Mouse (Mus musculus) limb, embryonic 10.5 days (tissue): ENCODE data around the gene Pfas. TPM values are rescaled to one million over a fixed set of nuclear protein-coding genes. Genes with fewer than 3 reads are reported as not detected.
"Not testable (repeated sequence)": the region's sequence is repeated elsewhere in the genome, so short reads cannot be mapped to it uniquely, and the experiment has no call there.

Experiments
- DNase-seq: peaks from one replicate; pipeline ENCODE4 v3.0.0-alpha.2; 2017; ENCODE audit warnings: low spot score
- H3K27ac ChIP-seq: fragments of 300-500 bp; sonication (generic); 2 replicates; pipeline ENCODE4 v1.5.1; 2016; ENCODE audit warnings: mild to moderate bottlenecking
- H3K27me3 ChIP-seq: fragments of 300-500 bp; sonication (generic); 2 replicates; pipeline ENCODE4 v1.6.1; 2016; ENCODE audit warnings: low read depth, mild to moderate bottlenecking; ENCODE audit not compliant: poor library complexity, severe bottlenecking
- H3K36me3 ChIP-seq: fragments of 300-500 bp; sonication (generic); 2 replicates; pipeline ENCODE4 v1.6.1; 2016; ENCODE audit warnings: mild to moderate bottlenecking, moderate library complexity
- H3K4me1 ChIP-seq: fragments of 300-500 bp; sonication (generic); 2 replicates; pipeline ENCODE4 v1.6.1; 2016
- H3K4me3 ChIP-seq: fragments of 300-500 bp; sonication (generic); 2 replicates; pipeline ENCODE4 v1.5.1; 2016; ENCODE audit warnings: mild to moderate bottlenecking, moderate library complexity
- H3K9me3 ChIP-seq: fragments of 300-500 bp; sonication (generic); replicated peaks from 2 replicates; pipeline ENCODE4 v1.6.1; 2016; ENCODE audit warnings: mild to moderate bottlenecking
- whole genome bisulfite sequencing: fragments of 180-500 bp; shearing (Covaris S2); methylation state at CpG from one replicate; pipeline ENCODE4 v1.1.7; 2016; 5-methylcytosine and 5-hydroxymethylcytosine counted together
- polyA plus RNA-seq: library from polyadenylated mRNA; unstranded; fragments of >200 nt; fragmentation: Nextera tagmentation; extraction: Ambion mirVana; gene quantifications from 2 replicates; pipeline ENCODE4 v1.2.1, GENCODE M21; 2016

Gene Pfas
- polyA plus RNA-seq, 1 experiment from 2014 or later = 66.5 TPM

DNA sequence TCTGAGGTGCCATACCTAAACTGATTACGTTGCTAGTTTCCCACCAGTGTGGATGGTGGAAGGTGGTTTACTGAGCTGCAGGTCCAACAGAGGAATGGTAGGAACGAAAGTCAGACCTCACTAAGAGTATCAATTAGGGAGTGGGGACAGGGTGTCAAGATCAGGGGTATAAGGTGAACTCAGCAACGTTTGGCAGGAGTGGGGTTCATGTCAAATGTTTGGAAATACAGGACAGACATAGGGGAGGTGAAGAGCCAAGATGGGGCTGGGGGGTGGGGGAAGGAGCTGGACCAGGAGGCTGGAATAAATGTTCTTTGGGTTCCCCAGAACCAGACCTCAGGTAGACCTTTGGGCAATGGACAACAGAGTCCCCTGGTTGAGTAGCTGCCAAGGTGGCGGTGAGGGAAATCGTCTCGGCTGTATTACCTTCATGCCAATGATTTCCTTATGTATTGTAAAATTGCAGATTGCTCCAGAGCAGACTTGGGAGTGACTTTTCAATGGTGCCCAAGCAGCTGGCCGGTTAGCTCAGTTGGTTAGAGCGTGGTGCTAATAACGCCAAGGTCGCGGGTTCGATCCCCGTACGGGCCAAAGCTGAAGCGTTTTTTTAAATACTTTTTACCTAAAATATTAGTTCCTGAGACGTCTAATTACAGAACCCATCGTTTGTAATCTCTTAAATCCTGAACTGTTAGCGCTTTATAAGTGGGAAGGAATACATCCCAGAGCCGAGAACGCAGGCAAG is 28.4 kb upstream of the Pfas start:
- peak overlapping the region; percentile 86 for H3K27ac ChIP-seq
- peaks cover 32% of the 10 kb centered on the region for H3K4me1 ChIP-seq
- peak; percentile 93 for DNase-seq
- no peaks in the 10 kb centered on the region for H3K27me3 ChIP-seq
- WGBS = 9% methylated on average over 20 of the region's 20 CpGs
- no peaks in the 10 kb centered on the region for H3K9me3 ChIP-seq
- peaks cover 48% of the 10 kb centered on the region for H3K36me3 ChIP-seq
- peak overlapping the region; percentile 65 for H3K4me3 ChIP-seq

DNA sequence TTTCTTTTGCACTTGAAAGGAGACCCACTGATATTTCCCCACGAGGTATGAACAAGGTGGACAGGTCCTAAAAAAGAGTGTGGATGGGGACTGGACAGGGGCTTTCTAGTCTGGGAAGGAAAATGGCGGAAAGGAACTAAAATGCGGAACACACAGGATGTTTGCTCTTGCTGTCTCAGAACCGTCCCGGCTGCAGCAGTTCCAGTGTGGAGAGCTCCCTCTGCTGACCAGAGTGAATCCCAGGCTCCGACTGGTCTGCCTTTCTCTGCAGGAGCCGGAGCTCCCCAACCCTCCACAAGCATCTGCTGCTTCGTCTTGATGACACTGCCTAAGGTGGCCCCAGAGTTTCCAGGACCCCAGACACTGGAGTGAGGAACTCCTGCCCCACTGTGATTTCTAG is 27.6 kb upstream of the Pfas start:
- Histone ChIP-seq H3K27me3 (no peaks in the 10 kb centered on the region), H3K4me3 (peak overlapping the region; percentile 65), H3K27ac (peak overlapping the region; percentile 75), H3K36me3 (peaks cover 56% of the 10 kb centered on the region), H3K4me1 (peaks cover 32% of the 10 kb centered on the region), H3K9me3 (no peaks in the 10 kb centered on the region)
- DNase-seq = peak; percentile 81
- WGBS = 11% methylated on average over 8 of the region's 8 CpGs

DNA sequence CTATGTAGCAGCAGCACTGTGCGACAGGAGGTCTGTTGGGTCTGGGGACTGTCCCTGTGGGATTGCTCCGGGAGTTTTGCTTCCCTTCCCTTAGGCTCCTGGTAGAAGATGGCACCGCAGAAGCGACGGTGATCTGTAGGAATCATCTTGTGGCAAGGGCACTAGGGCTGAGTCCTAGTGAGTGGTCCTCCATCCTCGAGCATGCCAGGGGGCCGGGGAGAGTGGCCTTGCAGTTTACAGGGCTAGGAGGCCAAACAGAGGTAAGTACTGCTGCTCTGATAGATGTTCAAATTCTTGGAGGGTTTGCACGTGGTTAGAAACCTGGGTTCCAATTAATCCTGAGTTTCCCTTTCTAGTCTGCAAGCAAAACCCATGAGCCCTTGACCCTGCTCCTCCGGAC is 27.2 kb upstream of the Pfas start:
- 85% methylated on average over 9 of the region's 9 CpGs for WGBS
- H3K4me3 ChIP-seq = peak overlapping the region; percentile 65
- no peak for DNase-seq
- no peaks in the 10 kb centered on the region for H3K9me3 ChIP-seq
- H3K27ac ChIP-seq = peak overlapping the region; percentile 75
- no peaks in the 10 kb centered on the region for H3K27me3 ChIP-seq
- H3K4me1 ChIP-seq = peaks cover 32% of the 10 kb centered on the region
- peaks cover 60% of the 10 kb centered on the region for H3K36me3 ChIP-seq

DNA sequence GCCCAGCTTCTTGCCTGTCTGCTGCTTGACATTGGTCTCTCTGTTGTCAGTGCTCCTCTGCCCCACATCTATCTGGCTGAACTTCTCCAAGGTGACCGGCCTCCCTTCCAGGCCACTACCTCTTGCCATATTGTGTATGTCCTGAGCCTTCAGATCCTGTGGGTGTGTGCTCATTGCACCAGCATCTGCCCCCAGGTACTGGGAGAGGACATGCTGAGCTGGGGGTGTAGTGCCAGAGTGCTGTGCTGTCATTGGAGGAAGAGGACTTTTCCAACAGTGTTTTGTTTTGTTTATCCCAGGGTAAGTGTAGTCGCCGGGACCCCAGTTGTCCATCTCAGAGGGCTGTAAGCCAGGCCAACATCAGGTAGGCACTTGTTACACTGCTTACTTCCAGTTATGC is 26.3 kb upstream of the Pfas start:
- WGBS = 91% methylated on average over 3 of the region's 3 CpGs

DNA sequence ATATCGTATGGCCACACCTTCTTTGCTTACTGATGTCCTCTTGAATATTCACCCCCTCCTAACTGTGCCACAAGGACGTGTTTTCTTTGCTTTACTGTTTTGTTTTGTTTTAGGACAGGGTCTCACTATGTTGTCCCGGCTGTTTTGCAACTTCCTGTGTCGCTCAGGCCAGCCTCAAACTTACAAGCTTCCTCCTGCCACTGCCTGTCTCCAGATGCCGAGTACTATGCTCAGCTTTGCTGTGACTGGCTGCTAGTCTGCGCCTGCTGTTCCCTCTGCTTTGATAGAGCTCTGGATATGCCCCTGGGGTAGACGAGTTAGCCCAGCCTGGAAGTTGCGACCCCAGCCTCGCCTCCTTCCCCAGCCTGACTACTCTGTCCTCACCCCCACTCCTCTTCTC is 25.3 kb upstream of the Pfas start:
- Histone ChIP-seq H3K36me3 (peaks cover 79% of the 10 kb centered on the region), H3K9me3 (no peaks in the 10 kb centered on the region), H3K27ac (no peak overlapping the region), H3K27me3 (no peaks in the 10 kb centered on the region), H3K4me3 (no peak overlapping the region), H3K4me1 (peaks cover 19% of the 10 kb centered on the region)
- DNase-seq = no peak
- WGBS = 86% methylated on average over 9 of the region's 9 CpGs

More for the DNA sequence above, 26.3 kb upstream of the Pfas start:
- Histone ChIP-seq H3K4me3 (no peak overlapping the region), H3K27ac (no peak overlapping the region), H3K4me1 (peaks cover 30% of the 10 kb centered on the region), H3K36me3 (peaks cover 69% of the 10 kb centered on the region), H3K9me3 (no peaks in the 10 kb centered on the region), H3K27me3 (no peaks in the 10 kb centered on the region)
- no peak for DNase-seq

DNA sequence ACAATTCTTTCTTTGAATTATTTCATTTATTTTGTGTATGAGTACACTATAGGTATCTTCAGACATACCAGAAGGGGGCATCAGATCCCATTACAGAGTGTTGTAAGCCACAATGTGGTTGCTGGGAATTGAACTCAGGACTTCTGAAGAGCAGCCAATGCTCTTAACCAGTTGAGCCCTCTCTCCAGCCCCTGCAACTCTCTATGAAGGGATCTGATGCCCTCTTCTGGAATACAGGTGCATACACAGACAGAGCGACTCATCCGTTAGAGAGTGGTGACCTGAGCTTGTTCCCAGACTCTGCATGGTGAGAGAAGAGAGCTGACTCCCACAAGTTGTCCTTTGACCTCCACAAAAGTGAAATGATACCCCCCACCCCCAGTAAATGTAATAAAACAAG is 20.5 kb upstream of the Pfas start:
- WGBS = 70% methylated on average over 2 of the region's 2 CpGs
- DNase-seq = no peak
- Histone ChIP-seq H3K4me1 (no peaks in the 10 kb centered on the region), H3K27me3 (no peaks in the 10 kb centered on the region), H3K4me3 (no peak overlapping the region), H3K36me3 (peaks cover 99% of the 10 kb centered on the region), H3K27ac (no peak overlapping the region), H3K9me3 (no peaks in the 10 kb centered on the region)

DNA sequence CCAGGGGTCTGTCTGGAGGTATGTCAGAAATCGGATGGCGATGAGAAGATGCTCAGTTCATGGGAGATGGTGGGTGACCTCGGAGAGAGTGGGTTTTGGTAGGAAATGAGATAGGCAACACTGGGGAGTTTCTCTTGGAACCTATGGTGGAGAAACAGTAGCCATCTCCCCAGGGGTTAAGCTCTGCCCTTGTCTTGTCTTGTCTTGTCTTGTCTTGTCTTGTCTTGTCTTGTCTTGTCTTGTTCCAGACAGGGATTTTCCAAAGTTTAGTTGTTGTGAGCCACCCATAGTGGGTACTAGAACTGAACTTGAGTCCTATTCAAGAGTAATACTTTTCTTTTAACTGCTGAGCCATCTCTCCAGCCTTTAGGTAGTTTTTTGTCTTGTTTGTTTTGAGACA is 18.3 kb upstream of the Pfas start:
- H3K9me3 ChIP-seq = no peaks in the 10 kb centered on the region
- no peaks in the 10 kb centered on the region for H3K27me3 ChIP-seq
- H3K4me1 ChIP-seq = no peaks in the 10 kb centered on the region
- no peak overlapping the region for H3K4me3 ChIP-seq
- WGBS = 91% methylated on average over 3 of the region's 3 CpGs
- peaks cover 100% of the 10 kb centered on the region for H3K36me3 ChIP-seq
- no peak for DNase-seq
- no peak overlapping the region for H3K27ac ChIP-seq

DNA sequence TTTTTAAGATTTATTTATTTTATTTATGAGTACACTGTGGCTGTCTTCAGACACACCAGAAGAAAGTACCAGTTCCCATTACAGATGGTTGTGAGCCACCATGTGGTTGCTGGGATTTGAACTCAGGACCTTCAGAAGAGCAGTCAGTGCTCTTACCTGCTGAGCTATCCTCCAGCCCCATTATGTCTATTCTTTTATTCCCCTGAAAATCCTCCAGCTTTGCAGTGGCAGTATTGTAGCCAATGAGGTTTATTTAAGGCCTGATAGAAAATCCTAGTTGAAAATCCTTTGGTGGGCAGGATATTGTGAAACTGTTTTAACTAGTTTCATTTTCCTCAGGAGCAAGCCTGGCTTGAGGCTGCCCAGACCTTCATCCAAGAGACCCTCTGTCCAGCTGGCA is 12.4 kb upstream of the Pfas start:
- peaks cover 64% of the 10 kb centered on the region for H3K36me3 ChIP-seq
- no peak overlapping the region for H3K27ac ChIP-seq

DNA sequence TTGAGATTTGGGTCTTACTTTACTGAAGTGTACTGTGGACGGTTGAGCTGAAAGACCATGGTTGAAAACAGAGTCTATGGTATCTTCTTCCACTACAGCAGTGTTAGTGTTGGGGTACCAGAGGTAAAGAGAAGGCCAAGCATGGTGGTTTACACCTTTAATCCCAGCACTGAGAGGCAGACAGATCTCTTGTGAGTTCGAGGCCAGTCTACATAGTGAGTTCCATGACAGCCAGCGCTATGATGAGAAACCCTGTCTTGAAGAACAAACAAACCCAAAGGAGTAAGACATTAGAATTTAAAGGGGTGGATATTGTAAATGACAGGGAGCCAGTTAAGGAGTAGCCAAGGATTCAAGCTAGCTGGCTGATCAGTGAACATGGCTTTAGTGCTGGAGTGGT is 8.5 kb upstream of the Pfas start:
- Histone ChIP-seq H3K9me3 (no peaks in the 10 kb centered on the region), H3K4me3 (peak overlapping the region; percentile 69), H3K27me3 (no peaks in the 10 kb centered on the region), H3K36me3 (peaks cover 25% of the 10 kb centered on the region), H3K27ac (peak overlapping the region; percentile 99), H3K4me1 (peaks cover 16% of the 10 kb centered on the region)
- WGBS = 70% methylated on average over 3 of the region's 3 CpGs
- DNase-seq = no peak

More for the DNA sequence above, 12.4 kb upstream of the Pfas start:
- no peak for DNase-seq
- no peaks in the 10 kb centered on the region for H3K27me3 ChIP-seq
- H3K4me1 ChIP-seq = peaks cover 9% of the 10 kb centered on the region
- no peak overlapping the region for H3K4me3 ChIP-seq
- H3K9me3 ChIP-seq = no peaks in the 10 kb centered on the region

DNA sequence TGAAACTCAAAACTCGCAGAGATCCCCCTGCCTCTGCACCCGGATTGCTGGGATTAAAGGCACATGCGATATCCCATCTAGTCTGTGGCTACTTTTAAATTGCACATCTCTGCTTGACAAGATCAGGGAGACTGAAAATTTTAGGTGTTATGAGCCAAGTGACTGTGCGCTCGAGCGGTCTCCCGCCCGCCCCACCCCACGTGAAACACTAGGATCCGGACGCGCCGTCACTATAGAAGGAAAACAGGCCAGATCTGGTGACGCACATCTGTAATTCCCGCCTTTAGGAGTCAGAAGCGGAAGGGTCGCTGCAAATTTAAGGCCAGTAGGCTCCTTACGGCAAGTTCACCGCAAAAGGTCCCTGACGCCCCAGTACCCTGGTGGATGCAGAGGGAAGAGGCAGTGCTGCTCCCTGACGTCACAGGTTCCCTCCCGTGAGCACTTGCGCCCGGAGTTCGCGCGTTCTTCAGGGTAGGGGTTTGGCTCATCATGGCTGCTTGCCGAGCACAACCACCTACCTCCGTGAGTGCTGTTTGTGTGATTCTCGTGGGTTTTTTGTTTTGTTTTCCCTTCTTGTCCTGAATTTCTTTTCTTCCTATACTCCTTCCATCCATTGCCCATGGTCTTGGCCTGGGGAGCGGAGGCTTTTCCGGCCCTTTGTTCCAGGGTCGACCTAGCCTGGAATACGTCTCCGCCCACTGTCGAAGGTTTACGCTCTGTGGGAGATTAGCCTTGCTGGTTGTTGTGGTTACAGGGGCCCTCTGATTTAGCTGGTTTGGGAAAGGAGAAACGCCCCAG is 7.6 kb upstream of the Pfas start, which contains the start of gene Ctc1:
Gene Ctc1 (plus strand): TSS at position 268 of the 798 bp plus-strand sequence.
- Histone ChIP-seq H3K27me3 (no peaks in the 10 kb centered on the region), H3K36me3 (peaks cover 16% of the 10 kb centered on the region), H3K9me3 (no peaks in the 10 kb centered on the region), H3K4me1 (peaks cover 24% of the 10 kb centered on the region), H3K4me3 (peak within 1 kb of the TSS; percentile 69), H3K27ac (peak within 1 kb of the TSS; percentile 99)
- peak; percentile 94 for DNase-seq
- 4% methylated on average over 38 of the region's 38 CpGs for WGBS

DNA sequence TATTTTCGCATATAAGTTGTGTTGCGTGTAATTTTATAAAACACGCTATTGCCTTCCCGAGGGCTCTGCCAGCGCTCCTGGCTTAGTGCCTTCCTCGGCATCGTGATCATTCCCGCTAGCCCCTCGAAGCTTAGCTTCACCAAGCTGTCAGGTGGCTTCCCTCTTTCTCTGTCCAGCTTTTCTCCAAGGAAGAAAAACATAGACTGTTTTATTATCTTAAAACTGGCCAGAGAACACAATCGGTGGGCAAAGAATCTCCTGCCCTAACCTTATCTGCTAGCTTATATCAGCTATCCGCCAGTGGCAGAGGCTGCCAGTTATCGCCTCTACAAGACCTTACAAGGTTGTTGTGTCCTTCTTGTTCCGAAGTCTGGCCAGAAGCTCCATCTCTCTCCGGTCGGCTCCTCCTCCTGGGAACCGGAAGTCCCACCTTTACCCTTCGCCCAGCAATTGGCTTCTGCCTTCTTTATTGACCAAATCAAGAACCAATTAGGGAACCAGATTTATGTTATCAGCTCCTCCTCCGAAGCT is 3.9 kb upstream of the Pfas start:
- WGBS = 2% methylated on average over 18 of the region's 18 CpGs
- Histone ChIP-seq H3K9me3 (no peaks in the 10 kb centered on the region), H3K36me3 (0 out of 2 replicates have a peak, but pooled peaks cover under 1% of the 10 kb centered on the region), H3K27ac (peak overlapping the region; percentile 85), H3K4me1 (peaks cover 31% of the 10 kb centered on the region), H3K4me3 (peak overlapping the region; percentile 63), H3K27me3 (no peaks in the 10 kb centered on the region)
- peak; percentile 84 for DNase-seq

DNA sequence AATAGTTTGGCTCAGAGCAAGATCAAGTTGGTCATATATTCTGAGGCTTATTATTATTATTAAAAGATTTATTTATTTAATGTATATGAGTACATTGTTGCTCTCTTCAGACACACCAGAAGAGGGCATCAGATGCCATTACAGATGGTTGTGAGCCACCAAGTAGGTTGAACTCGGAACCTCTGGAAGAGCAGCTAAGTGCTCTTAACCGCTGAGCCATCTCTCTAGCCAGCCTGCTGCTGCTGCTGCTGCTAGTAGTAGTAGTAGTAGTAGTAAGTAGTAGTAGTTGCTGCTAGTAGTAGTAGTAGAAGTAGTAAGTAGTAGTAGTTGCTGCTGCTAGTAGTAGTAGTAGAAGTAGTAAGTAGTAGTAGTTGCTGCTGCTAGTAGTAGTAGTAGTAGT is 3.2 kb upstream of the Pfas start:
- 77% methylated on average over 2 of the region's 2 CpGs for WGBS
- not testable (repeated sequence) for H3K36me3 ChIP-seq, H3K27me3 ChIP-seq, DNase-seq, H3K27ac ChIP-seq, H3K9me3 ChIP-seq
- Histone ChIP-seq H3K4me3 (peak overlapping the region; percentile 63), H3K4me1 (peaks cover 26% of the 10 kb centered on the region)
